Mouse (Mus musculus) liver, embryonic 11.5 days (tissue): ENCODE results near the gene H2afz. TPM values are rescaled to one million over a fixed set of nuclear protein-coding genes. Genes with fewer than 3 reads are reported as not detected.

Source experiments
- ATAC-seq: fragments of 200-750 bp; cut with Nextera tagmentation; replicated peaks from 2 replicates; pipeline ENCODE4 v1.8.0; 2017; ENCODE audit warnings: moderate number of reproducible peaks, mild to moderate bottlenecking, moderate TSS enrichment, moderate library complexity; ENCODE audit not compliant: low FRiP score
- DNase-seq: peaks from one replicate; pipeline ENCODE4 v3.0.0-alpha.2; 2017; ENCODE audit warnings: low spot score
- H3K27ac ChIP-seq: fragments of 300-500 bp; sonication (generic); 2 replicates; pipeline ENCODE4 v1.5.1; 2014; ENCODE audit warnings: mild to moderate bottlenecking, low read depth, low read length, control low read depth
- H3K27me3 ChIP-seq: fragments of 300-500 bp; sonication (generic); replicated peaks from 2 replicates; pipeline ENCODE4 v1.6.1; 2014; ENCODE audit warnings: low read length, mixed read lengths; ENCODE audit not compliant: control insufficient read depth, insufficient read depth
- H3K36me3 ChIP-seq: fragments of 300-500 bp; sonication (generic); 2 replicates; pipeline ENCODE4 v1.6.1; 2014; ENCODE audit warnings: mild to moderate bottlenecking, low read length, moderate library complexity, mixed read lengths; ENCODE audit not compliant: control insufficient read depth, insufficient read depth
- H3K4me1 ChIP-seq: fragments of 300-500 bp; sonication (generic); replicated peaks from 2 replicates; pipeline ENCODE4 v1.6.1; 2014; ENCODE audit warnings: low read length, mixed read lengths; ENCODE audit not compliant: control insufficient read depth, insufficient read depth
- H3K4me2 ChIP-seq: fragments of 300-500 bp; sonication (generic); 2 replicates; pipeline ENCODE4 v1.6.1; 2014; ENCODE audit warnings: mild to moderate bottlenecking, control low read depth, moderate library complexity
- H3K4me3 ChIP-seq: fragments of 300-500 bp; sonication (generic); 2 replicates; pipeline ENCODE4 v1.5.1; 2014; ENCODE audit warnings: low read depth, low read length, control low read depth
- H3K9ac ChIP-seq: fragments of 300-500 bp; sonication (generic); 2 replicates; pipeline ENCODE4 v1.6.1; 2014; ENCODE audit warnings: low read depth, low read length, control low read depth
- H3K9me3 ChIP-seq: fragments of 300-500 bp; sonication (generic); 2 replicates; pipeline ENCODE4 v1.6.1; 2016; ENCODE audit warnings: low read length, inconsistent platforms, mixed read lengths; ENCODE audit not compliant: control insufficient read depth
- WGBS: fragments of 180-500 bp; shearing (Covaris S2); extraction: QIAGEN DNeasy Blood & Tissue Kit; methylation state at CpG from one replicate; pipeline ENCODE4 v1.1.7; 2014; 5-methylcytosine and 5-hydroxymethylcytosine counted together
- polyA plus RNA-seq: library from polyadenylated mRNA; unstranded; fragments of >200 nt; fragmentation: Nextera tagmentation; extraction: Ambion mirVana; gene quantifications from 2 replicates; pipeline ENCODE4 v1.2.1, GENCODE M21; 2014

Gene H2afz
- polyA plus RNA-seq, 1 experiment from 2014 or later, result 2,121 TPM

DNA sequence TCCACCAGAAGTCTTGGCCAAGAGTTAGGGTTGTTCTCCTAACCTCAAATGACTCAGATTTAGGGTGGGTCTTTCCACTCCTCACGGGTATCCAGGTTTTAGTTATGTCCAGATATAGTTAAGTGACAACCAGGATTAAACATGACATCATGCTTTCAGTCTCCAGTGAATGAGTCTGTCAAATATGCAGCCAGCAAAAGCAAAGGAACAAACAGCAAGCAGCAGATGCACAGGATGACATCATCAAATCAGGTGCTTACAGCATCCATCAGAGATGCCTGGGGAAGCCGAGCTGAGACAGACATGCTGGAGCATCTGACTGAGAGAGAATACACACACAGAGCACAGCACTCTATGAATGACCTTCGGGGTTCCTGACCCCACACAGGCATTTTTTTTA is 9.0 kb upstream of the H2afz start:
- no peak for DNase-seq
- WGBS, result 52% methylated on average over 3 of the region's 3 CpGs
- H3K27ac ChIP-seq, result no peak overlapping the region
- H3K9ac ChIP-seq, result no peak overlapping the region
- no peaks in the 10 kb centered on the region; the same call in 1 of the 2 replicates for H3K4me1 ChIP-seq
- H3K36me3 ChIP-seq, result no peaks in the 10 kb centered on the region
- no peaks in the 10 kb centered on the region for H3K27me3 ChIP-seq
- H3K4me3 ChIP-seq, result no peak overlapping the region
- no peak for ATAC-seq
- H3K9me3 ChIP-seq, result no peaks in the 10 kb centered on the region
- H3K4me2 ChIP-seq, result no peak overlapping the region

DNA sequence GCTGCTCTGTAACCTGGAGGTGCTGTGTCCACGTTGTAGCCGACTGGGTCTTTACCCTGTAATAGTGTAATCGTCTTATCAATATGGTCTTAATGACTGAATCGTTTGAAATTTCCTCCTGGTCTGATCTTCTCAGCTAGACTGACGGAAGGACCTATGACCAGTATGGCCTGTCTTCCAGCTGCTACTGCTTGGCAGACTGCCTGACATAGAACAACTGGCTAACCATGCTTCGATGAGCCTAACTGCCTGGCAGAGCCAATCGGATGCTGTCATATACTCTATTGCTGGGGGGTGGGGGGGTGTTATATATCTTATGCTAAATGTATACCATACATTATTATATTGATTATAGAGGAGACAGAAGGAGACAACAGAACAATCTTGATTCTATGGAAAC is 8.2 kb upstream of the H2afz start:
- H3K4me1 ChIP-seq, result no peaks in the 10 kb centered on the region; the same call in 1 of the 2 replicates
- H3K4me2 ChIP-seq, result no peak overlapping the region
- no peak overlapping the region for H3K9ac ChIP-seq
- DNase-seq (no peak), ATAC-seq (no peak)
- H3K36me3 ChIP-seq, result no peaks in the 10 kb centered on the region
- WGBS, result 74% methylated on average over 7 of the region's 7 CpGs
- no peaks in the 10 kb centered on the region for H3K27me3 ChIP-seq
- no peak overlapping the region for H3K27ac ChIP-seq
- H3K4me3 ChIP-seq, result no peak overlapping the region
- no peaks in the 10 kb centered on the region for H3K9me3 ChIP-seq

DNA sequence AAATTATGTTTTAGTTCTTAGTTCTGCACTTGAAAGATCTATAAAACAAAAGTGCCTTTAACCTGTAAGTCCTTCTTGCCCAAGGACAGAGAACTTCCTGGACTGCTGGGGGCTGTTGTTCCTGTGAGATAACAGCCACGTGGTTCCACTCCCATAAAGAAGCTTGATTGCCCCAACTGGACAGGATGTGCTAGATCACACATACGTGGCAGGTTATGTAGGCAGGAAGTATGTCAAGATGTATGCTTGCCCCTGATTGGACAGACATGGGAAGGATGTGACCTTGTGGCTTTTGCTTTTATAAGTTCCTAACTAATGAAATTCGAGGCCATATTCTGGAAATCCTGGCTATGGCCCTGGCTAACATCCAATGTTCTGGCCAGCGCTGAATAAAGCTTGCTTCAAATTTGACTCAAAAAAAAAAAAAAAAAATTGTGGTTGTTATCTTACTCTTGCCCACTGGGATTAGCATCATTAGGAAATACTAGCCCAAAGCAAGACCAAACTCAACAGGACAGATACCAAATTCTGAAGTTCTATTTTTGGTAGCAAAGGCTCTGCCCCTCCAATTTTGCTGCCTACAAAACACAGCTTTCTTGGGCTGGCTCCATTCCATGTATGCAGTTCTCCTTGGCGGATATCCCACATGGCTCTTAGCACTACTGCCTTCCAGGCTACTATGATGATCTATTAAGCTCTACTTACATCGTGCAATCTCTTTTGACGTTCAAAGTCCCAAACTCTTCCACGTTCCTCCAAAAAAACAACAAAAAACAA is 3.7 kb upstream of the H2afz start:
- no peak overlapping the region for H3K27ac ChIP-seq
- ATAC-seq (no peak), DNase-seq (no peak)
- no peak overlapping the region for H3K4me2 ChIP-seq
- H3K36me3 ChIP-seq, result no peaks in the 10 kb centered on the region
- no peaks in the 10 kb centered on the region for H3K27me3 ChIP-seq
- no peaks in the 10 kb centered on the region for H3K9me3 ChIP-seq
- peaks cover 5% of the 10 kb centered on the region; the same call in 1 of the 2 replicates for H3K4me1 ChIP-seq
- no peak overlapping the region for H3K4me3 ChIP-seq
- H3K9ac ChIP-seq, result no peak overlapping the region
- 65% methylated on average over 8 of the region's 8 CpGs for WGBS

- H3K4me3 ChIP-seq, result no peak overlapping the region
- peaks cover 3% of the 10 kb centered on the region; the same call in 1 of the 2 replicates for H3K36me3 ChIP-seq
- H3K27ac ChIP-seq, result no peak overlapping the region
- H3K9ac ChIP-seq, result no peak overlapping the region
- no peak for ATAC-seq
- H3K9me3 ChIP-seq, result no peaks in the 10 kb centered on the region
- no peak overlapping the region for H3K4me2 ChIP-seq
- no peaks in the 10 kb centered on the region for H3K27me3 ChIP-seq
- WGBS, result 92% methylated on average over 4 of the region's 4 CpGs
- peaks cover 9% of the 10 kb centered on the region; the same call in 1 of the 2 replicates for H3K4me1 ChIP-seq
- DNase-seq, result no peak
Observed at GRCm38 (mm10) chr3:137861436-137861835, 2.9 kb upstream of the H2afz start.

DNA sequence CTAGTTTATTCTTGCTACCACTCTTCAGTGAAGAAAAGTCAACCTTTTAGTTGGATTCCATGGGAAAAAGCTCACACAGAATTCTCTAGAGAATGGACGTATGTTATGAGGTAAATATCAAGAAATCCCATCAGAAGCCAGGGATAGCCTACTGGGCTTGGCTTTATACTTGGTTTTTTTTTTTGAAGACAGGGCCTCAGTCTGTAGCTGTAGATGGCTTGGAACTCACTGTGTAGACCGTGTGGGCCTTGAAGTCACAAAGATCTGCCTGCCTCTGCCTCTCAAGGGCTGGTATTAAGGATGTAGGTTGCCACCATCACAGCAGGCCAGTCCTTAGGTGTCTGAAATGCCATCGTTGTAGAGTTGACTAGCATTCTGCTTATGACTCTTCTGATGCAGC is 1.7 kb upstream of the H2afz start:
- H3K4me2 ChIP-seq, result no peak overlapping the region
- H3K9me3 ChIP-seq, result no peaks in the 10 kb centered on the region
- H3K36me3 ChIP-seq, result peaks cover 6% of the 10 kb centered on the region; the same call in 1 of the 2 replicates
- WGBS, result 90% methylated on average over 3 of the region's 3 CpGs
- no peak overlapping the region for H3K9ac ChIP-seq
- DNase-seq (no peak), ATAC-seq (no peak)
- peaks cover 13% of the 10 kb centered on the region; the same call in 1 of the 2 replicates for H3K4me1 ChIP-seq
- no peak overlapping the region for H3K4me3 ChIP-seq
- H3K27ac ChIP-seq, result no peak overlapping the region
- no peaks in the 10 kb centered on the region for H3K27me3 ChIP-seq

GRCm38 (mm10) chr3:137863330-137864123 is 760 bp upstream of the H2afz start:
- ATAC-seq (no peak; the same call in 1 of the 2 replicates), DNase-seq (peak; percentile 22)
- Histone ChIP-seq H3K9ac (peak overlapping the region; percentile 99), H3K4me2 (peak overlapping the region; percentile 77), H3K4me3 (peak overlapping the region; percentile 92), H3K36me3 (peaks cover 6% of the 10 kb centered on the region; the same call in 1 of the 2 replicates), H3K27me3 (no peaks in the 10 kb centered on the region), H3K9me3 (no peaks in the 10 kb centered on the region), H3K4me1 (peaks cover 15% of the 10 kb centered on the region), H3K27ac (peak overlapping the region; percentile 100)
- WGBS, result 36% methylated on average over 22 of the region's 22 CpGs

GRCm38 (mm10) chr3:137864988-137865982 is 998 bp downstream of the H2afz start:
- peak; percentile 89 for DNase-seq
- Histone ChIP-seq H3K27me3 (no peaks in the 10 kb centered on the region), H3K9ac (peak overlapping the region; percentile 99), H3K4me3 (peak overlapping the region; percentile 92), H3K4me2 (peak overlapping the region; percentile 63), H3K9me3 (no peaks in the 10 kb centered on the region), H3K36me3 (peaks cover 6% of the 10 kb centered on the region; the same call in 1 of the 2 replicates), H3K4me1 (peaks cover 16% of the 10 kb centered on the region), H3K27ac (peak overlapping the region; percentile 100)
- WGBS, result under 1% methylated on average over 69 of the region's 74 CpGs
- ATAC-seq, result peak; percentile 48

DNA sequence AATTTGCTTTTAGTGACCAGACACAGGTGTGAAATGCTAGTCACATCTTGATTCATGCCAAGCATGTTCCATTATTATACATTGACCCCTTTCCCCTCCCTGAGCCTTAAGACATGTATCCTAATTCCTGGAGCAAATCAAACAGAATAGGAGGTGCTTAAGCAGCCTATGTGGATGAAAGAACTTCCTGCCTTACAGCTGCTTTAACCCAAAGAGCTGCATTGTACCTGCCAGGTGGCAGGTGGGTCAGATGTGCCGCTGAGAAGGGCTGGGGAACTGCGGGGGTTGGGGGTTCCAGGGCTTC is 2.8 kb downstream of the H2afz start:
- Histone ChIP-seq H3K27ac (peak overlapping the region; percentile 98), H3K4me3 (peak overlapping the region; percentile 57), H3K9ac (peak overlapping the region; percentile 69), H3K27me3 (no peaks in the 10 kb centered on the region), H3K9me3 (no peaks in the 10 kb centered on the region), H3K4me2 (peak overlapping the region; percentile 82), H3K36me3 (peaks cover 6% of the 10 kb centered on the region; the same call in 1 of the 2 replicates), H3K4me1 (peaks cover 16% of the 10 kb centered on the region)
- no peak for DNase-seq
- no peak for ATAC-seq
- WGBS, result 8% methylated on average over 2 of the region's 2 CpGs
